Mouse (Mus musculus) liver, embryonic 13.5 days (tissue): ENCODE results near the gene Ppm1h. TPM values are rescaled to one million over a fixed set of nuclear protein-coding genes. Genes with fewer than 3 reads are reported as not detected.
A peak's percentile ranks its signal among the peaks of the same experiment; 100 is the strongest.

ENCODE experiments used
- ATAC-seq: fragments of 200-750 bp; cut with Nextera tagmentation; 2 replicates; pipeline ENCODE4 v1.8.0; 2017; ENCODE audit warnings: low read depth, mild to moderate bottlenecking, moderate number of reproducible peaks, moderate library complexity
- DNase-seq: peaks from one replicate; pipeline ENCODE4 v3.0.0; 2022
- H3K27ac ChIP-seq: fragments of 300-500 bp; sonication (generic); 2 replicates; pipeline ENCODE4 v1.5.1; 2015; ENCODE audit warnings: moderate library complexity, mild to moderate bottlenecking, inconsistent platforms
- H3K27me3 ChIP-seq: fragments of 300-500 bp; sonication (generic); 2 replicates; pipeline ENCODE4 v1.6.1; 2015; ENCODE audit warnings: mild to moderate bottlenecking, inconsistent platforms
- H3K36me3 ChIP-seq: fragments of 300-500 bp; sonication (generic); 2 replicates; pipeline ENCODE4 v1.6.1; 2015; ENCODE audit warnings: mild to moderate bottlenecking, inconsistent platforms
- H3K4me1 ChIP-seq: fragments of 300-500 bp; sonication (generic); replicated peaks from 2 replicates; pipeline ENCODE4 v1.6.1; 2015; ENCODE audit warnings: inconsistent platforms
- H3K4me2 ChIP-seq: fragments of 300-500 bp; sonication (generic); 2 replicates; pipeline ENCODE4 v1.6.1; 2015; ENCODE audit warnings: inconsistent platforms, mild to moderate bottlenecking, moderate library complexity
- H3K4me3 ChIP-seq: fragments of 300-500 bp; sonication (generic); replicated peaks from 2 replicates; pipeline ENCODE4 v1.5.1; 2015; ENCODE audit warnings: mild to moderate bottlenecking, inconsistent platforms
- H3K9ac ChIP-seq: fragments of 300-500 bp; sonication (generic); 2 replicates; pipeline ENCODE4 v1.6.1; 2015; ENCODE audit warnings: mild to moderate bottlenecking, inconsistent platforms
- H3K9me3 ChIP-seq: fragments of 300-500 bp; sonication (generic); replicated peaks from 2 replicates; pipeline ENCODE4 v1.6.1; 2016; ENCODE audit warnings: inconsistent platforms
- WGBS: fragments of 180-500 bp; shearing (Covaris S2); methylation state at CpG from one replicate; pipeline ENCODE4 v1.1.7; 2015; ENCODE audit not compliant: insufficient replicate concordance; 5-methylcytosine and 5-hydroxymethylcytosine counted together
- polyA plus RNA-seq: library from polyadenylated mRNA; unstranded; fragments of >200 nt; fragmentation: Nextera tagmentation; extraction: Ambion mirVana; gene quantifications from 2 replicates; pipeline ENCODE4 v1.2.1, GENCODE M21; 2015

Ppm1h gene
- polyA plus RNA-seq, 1 experiment from 2014 or later: 1.5 TPM

GRCm38 (mm10) chr10:122800732-122801110 lies 122.2 kb downstream of the Ppm1h start:
- DNase-seq: no peak
- WGBS: 48% methylated on average over 4 of the region's 4 CpGs

GRCm38 (mm10) chr10:122802218-122802617 lies 123.7 kb downstream of the Ppm1h start:
- Histone ChIP-seq H3K4me3 (peak overlapping the region; percentile 33), H3K36me3 (no peaks in the 10 kb centered on the region), H3K27me3 (no peaks in the 10 kb centered on the region), H3K27ac (no peak overlapping the region), H3K9ac (peak overlapping the region; percentile 34; the same call in 1 of the 2 replicates), H3K4me1 (peaks cover 19% of the 10 kb centered on the region; the same call in 1 of the 2 replicates), H3K4me2 (peak overlapping the region; percentile 64), H3K9me3 (no peaks in the 10 kb centered on the region)
- ATAC-seq (no peak), DNase-seq (no peak)
- 32% methylated on average over 30 of the region's 30 CpGs for WGBS

More at GRCm38 (mm10) chr10:122800732-122801110, 122.2 kb downstream of the Ppm1h start:
- Histone ChIP-seq H3K4me1 (peaks cover 19% of the 10 kb centered on the region; the same call in 1 of the 2 replicates), H3K4me3 (no peak overlapping the region), H3K4me2 (no peak overlapping the region), H3K27ac (no peak overlapping the region), H3K27me3 (no peaks in the 10 kb centered on the region), H3K9me3 (no peaks in the 10 kb centered on the region), H3K9ac (no peak overlapping the region), H3K36me3 (no peaks in the 10 kb centered on the region)
- ATAC-seq: no peak

- H3K9me3 ChIP-seq: no peaks in the 10 kb centered on the region
- DNase-seq (no peak), ATAC-seq (no peak)
- H3K4me2 ChIP-seq: peak overlapping the region; percentile 64; the same call in 1 of the 2 replicates
- no peak overlapping the region for H3K9ac ChIP-seq
- no peak overlapping the region for H3K27ac ChIP-seq
- no peaks in the 10 kb centered on the region for H3K27me3 ChIP-seq
- peaks cover 19% of the 10 kb centered on the region; the same call in 1 of the 2 replicates for H3K4me1 ChIP-seq
- H3K4me3 ChIP-seq: no peak overlapping the region
- no peaks in the 10 kb centered on the region for H3K36me3 ChIP-seq
- WGBS: 56% methylated on average over 7 of the region's 7 CpGs
Observed at GRCm38 (mm10) chr10:122802901-122803300, 124.3 kb downstream of the Ppm1h start.

GRCm38 (mm10) chr10:122803906-122804305 lies 125.3 kb downstream of the Ppm1h start:
- ATAC-seq (no peak), DNase-seq (peak; percentile 36)
- H3K36me3 ChIP-seq: no peaks in the 10 kb centered on the region
- H3K9ac ChIP-seq: no peak overlapping the region
- H3K4me3 ChIP-seq: no peak overlapping the region
- 4% methylated on average over 7 of the region's 7 CpGs for WGBS
- H3K9me3 ChIP-seq: no peaks in the 10 kb centered on the region
- no peak overlapping the region for H3K4me2 ChIP-seq
- H3K27me3 ChIP-seq: no peaks in the 10 kb centered on the region
- peaks cover 19% of the 10 kb centered on the region; the same call in 1 of the 2 replicates for H3K4me1 ChIP-seq
- no peak overlapping the region for H3K27ac ChIP-seq

- H3K4me2 ChIP-seq: no peak overlapping the region
- no peak for DNase-seq
- no peak overlapping the region for H3K4me3 ChIP-seq
- peaks cover 11% of the 10 kb centered on the region; the same call in 1 of the 2 replicates for H3K4me1 ChIP-seq
- no peaks in the 10 kb centered on the region for H3K36me3 ChIP-seq
- H3K9me3 ChIP-seq: no peaks in the 10 kb centered on the region
- no peak overlapping the region for H3K27ac ChIP-seq
- H3K27me3 ChIP-seq: no peaks in the 10 kb centered on the region
- 63% methylated on average over 2 of the region's 2 CpGs for WGBS
- no peak overlapping the region for H3K9ac ChIP-seq
- ATAC-seq: no peak
Observed at GRCm38 (mm10) chr10:122805866-122806265, 127.3 kb downstream of the Ppm1h start.

GRCm38 (mm10) chr10:122807127-122808105 lies 128.9 kb downstream of the Ppm1h start:
- Histone ChIP-seq H3K4me1 (0 out of 2 replicates have a peak, but pooled peaks cover 5% of the 10 kb centered on the region), H3K4me2 (no peak overlapping the region), H3K27me3 (no peaks in the 10 kb centered on the region), H3K4me3 (no peak overlapping the region), H3K36me3 (no peaks in the 10 kb centered on the region), H3K9ac (no peak overlapping the region), H3K9me3 (no peaks in the 10 kb centered on the region), H3K27ac (no peak overlapping the region)
- 34% methylated on average over 9 of the region's 9 CpGs for WGBS
- ATAC-seq: no peak; the same call in 1 of the 2 replicates
- no peak for DNase-seq

- H3K4me3 ChIP-seq: no peak overlapping the region
- no peak overlapping the region for H3K27ac ChIP-seq
- no peaks in the 10 kb centered on the region for H3K9me3 ChIP-seq
- no peaks in the 10 kb centered on the region for H3K4me1 ChIP-seq
- no peaks in the 10 kb centered on the region for H3K27me3 ChIP-seq
- H3K9ac ChIP-seq: no peak overlapping the region
- WGBS: 73% methylated on average over 4 of the region's 4 CpGs
- DNase-seq: no peak
- ATAC-seq: no peak
- no peak overlapping the region for H3K4me2 ChIP-seq
- H3K36me3 ChIP-seq: no peaks in the 10 kb centered on the region
Observed at GRCm38 (mm10) chr10:122808186-122808585, 129.6 kb downstream of the Ppm1h start.

- 59% methylated on average over 8 of the region's 8 CpGs for WGBS
- Histone ChIP-seq H3K27me3 (no peaks in the 10 kb centered on the region), H3K4me2 (no peak overlapping the region), H3K4me1 (no peaks in the 10 kb centered on the region), H3K27ac (no peak overlapping the region), H3K9ac (no peak overlapping the region), H3K9me3 (no peaks in the 10 kb centered on the region), H3K4me3 (no peak overlapping the region), H3K36me3 (no peaks in the 10 kb centered on the region)
- DNase-seq: no peak
- ATAC-seq: no peak
Observed at GRCm38 (mm10) chr10:122809851-122810250, 131.3 kb downstream of the Ppm1h start.

GRCm38 (mm10) chr10:122815094-122815493 lies 136.5 kb downstream of the Ppm1h start:
- no peaks in the 10 kb centered on the region for H3K36me3 ChIP-seq
- 0 out of 2 replicates have a peak overlapping the region, but pooled peaks have one; percentile 23 for H3K4me2 ChIP-seq

GRCm38 (mm10) chr10:122817741-122818140 lies 139.2 kb downstream of the Ppm1h start:
- Histone ChIP-seq H3K36me3 (no peaks in the 10 kb centered on the region), H3K9me3 (no peaks in the 10 kb centered on the region), H3K4me1 (no peaks in the 10 kb centered on the region), H3K9ac (no peak overlapping the region), H3K27ac (no peak overlapping the region), H3K4me3 (no peak overlapping the region), H3K27me3 (no peaks in the 10 kb centered on the region), H3K4me2 (no peak overlapping the region)
- 50% methylated on average over 8 of the region's 8 CpGs for WGBS
- DNase-seq (no peak), ATAC-seq (no peak)

More at GRCm38 (mm10) chr10:122815094-122815493, 136.5 kb downstream of the Ppm1h start:
- Histone ChIP-seq H3K9me3 (no peaks in the 10 kb centered on the region), H3K4me3 (no peak overlapping the region), H3K9ac (no peak overlapping the region), H3K27me3 (no peaks in the 10 kb centered on the region), H3K27ac (no peak overlapping the region), H3K4me1 (no peaks in the 10 kb centered on the region)
- ATAC-seq (peak; percentile 61), DNase-seq (no peak)
- WGBS: 17% methylated on average over 14 of the region's 14 CpGs

GRCm38 (mm10) chr10:122819808-122820207 lies 141.2 kb downstream of the Ppm1h start:
- Histone ChIP-seq H3K9me3 (no peaks in the 10 kb centered on the region), H3K4me3 (no peak overlapping the region), H3K4me2 (no peak overlapping the region), H3K9ac (no peak overlapping the region), H3K27ac (no peak overlapping the region), H3K36me3 (no peaks in the 10 kb centered on the region), H3K4me1 (no peaks in the 10 kb centered on the region), H3K27me3 (no peaks in the 10 kb centered on the region)
- ATAC-seq (no peak), DNase-seq (no peak)
- WGBS: 77% methylated on average over 6 of the region's 6 CpGs
